Mouse (Mus musculus) urinary bladder, postnatal 14 days (tissue): ENCODE results near the gene Praf2.
"Not testable (repeated sequence)": the region's sequence is repeated elsewhere in the genome, so short reads cannot be mapped to it uniquely, and the experiment has no call there.

ENCODE experiments used
- DNase-seq: peaks from one replicate; pipeline ENCODE4 v3.0.0; 2021; ENCODE audit warnings: low spot score

Praf2 gene

GRCm38 (mm10) chrX:7728215-7728921, at the start of gene Praf2:
TSS of gene Praf2 (plus strand) at chrX:7728439.
- DNase-seq: peak; percentile 81

DNA sequence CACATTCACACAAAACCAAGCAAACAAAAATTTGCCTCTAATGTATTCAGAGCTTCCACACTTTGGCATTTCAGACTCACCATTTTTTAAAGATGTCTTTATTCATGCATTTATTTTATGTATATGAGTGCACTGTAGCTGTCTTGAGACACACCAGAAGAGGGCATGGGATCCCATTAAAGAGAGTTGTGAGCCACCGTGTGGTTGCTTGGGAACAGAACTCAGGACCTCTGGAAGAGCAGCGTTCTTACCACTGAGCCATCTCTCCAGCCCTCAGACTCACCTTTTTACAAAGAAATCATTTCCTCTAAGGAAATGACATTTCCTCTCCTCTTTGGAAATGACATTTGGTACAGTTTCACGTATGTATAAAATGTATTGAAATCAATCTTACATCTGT, 49.3 kb upstream of the Praf2 start:
- no peak for DNase-seq

GRCm38 (mm10) chrX:7679405-7680056, 48.7 kb upstream of the Praf2 start:
- DNase-seq: peak; percentile 87

DNA sequence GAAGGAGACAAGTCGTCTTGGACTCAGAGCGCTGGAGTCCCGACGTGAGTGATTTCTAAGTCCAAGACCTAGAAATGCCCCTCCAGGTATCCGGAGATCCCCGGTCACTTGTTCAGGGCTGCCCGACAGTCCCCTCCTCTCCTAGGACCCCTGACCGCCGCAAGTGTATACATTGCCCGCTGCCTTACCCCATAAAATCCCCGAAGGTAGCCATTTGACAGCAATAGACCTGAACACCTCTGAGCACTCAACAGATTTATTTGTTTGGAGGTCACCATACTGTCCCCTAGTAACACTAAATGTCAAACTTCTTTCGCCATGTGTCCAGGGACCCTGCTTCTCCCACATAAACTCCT, 48.2 kb upstream of the Praf2 start:
- DNase-seq: no peak

DNA sequence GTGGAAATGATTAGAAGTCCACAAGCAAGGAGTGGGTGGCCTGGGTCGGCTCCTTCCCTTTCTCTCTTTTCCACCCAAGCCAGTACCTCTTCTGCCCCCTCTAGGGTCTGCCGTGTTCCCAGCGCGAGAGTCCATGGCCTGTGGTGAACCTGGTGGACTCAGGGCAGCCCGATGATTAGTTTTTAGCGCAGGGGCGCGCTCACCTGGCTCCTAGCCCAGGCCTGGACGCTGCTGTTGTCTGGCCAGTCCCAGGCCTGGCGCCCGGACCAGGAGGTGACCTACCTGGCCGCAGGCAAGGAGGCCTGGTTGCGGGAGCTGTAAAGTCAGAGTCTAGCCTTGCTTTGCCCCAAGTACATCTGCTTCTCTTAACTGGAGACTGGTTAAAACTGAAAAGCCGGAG, 47.4 kb upstream of the Praf2 start, which contains the start of gene Magix:
Gene Magix (minus strand): TSS at position 388 of the 400 bp plus-strand sequence.
- no peak for DNase-seq

DNA sequence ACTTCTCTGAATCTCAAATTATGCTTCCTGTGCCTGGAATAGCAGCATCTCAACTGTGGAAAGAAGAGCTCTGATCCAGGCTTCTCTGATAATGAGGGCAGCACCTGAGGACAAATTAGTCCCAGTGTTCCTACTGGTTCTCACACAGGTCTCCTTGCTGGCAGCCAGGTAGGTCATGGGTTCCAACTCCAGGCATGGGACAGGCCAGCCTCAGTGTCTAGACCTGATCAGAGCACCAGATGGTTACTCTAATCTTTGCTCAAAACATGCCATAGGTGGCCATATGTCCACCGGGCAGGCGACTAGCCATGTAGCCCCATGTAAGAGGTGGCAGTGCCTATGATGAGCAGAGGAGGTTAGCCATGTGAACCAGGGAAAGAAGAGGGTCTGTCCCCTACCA, 39.9 kb upstream of the Praf2 start:
- DNase-seq: no peak

GRCm38 (mm10) chrX:7690486-7690885, 37.8 kb upstream of the Praf2 start:
- no peak for DNase-seq

- DNase-seq: no peak
Measured at GRCm38 (mm10) chrX:7692862-7693261, 35.4 kb upstream of the Praf2 start.

DNA sequence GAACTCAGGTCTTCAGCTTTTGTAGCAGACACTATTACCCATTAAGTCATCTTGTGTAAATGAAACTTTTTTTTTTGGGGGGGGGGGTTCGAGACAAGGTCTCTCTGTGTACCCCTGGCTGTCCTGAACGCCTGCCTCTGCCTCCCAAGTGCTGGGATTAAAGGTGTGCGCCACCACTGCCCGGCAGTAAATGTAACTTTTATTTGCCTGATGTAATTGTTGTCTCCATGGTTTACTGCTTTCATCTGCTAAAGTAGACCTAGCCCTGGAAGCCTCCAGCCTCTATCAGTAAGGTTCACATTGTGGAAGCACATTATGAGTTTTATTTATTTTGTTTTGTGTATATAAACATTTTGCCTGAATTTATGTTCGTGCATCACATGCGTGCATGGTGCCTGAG, 31.7 kb upstream of the Praf2 start:
- DNase-seq: no peak

- peak; percentile 79 for DNase-seq
Measured at GRCm38 (mm10) chrX:7696954-7697381, 31.3 kb upstream of the Praf2 start, which contains the start of gene Gpkow. TSS of gene Gpkow (plus strand) at chrX:7697131.

GRCm38 (mm10) chrX:7713764-7714134, 14.5 kb upstream of the Praf2 start:
- DNase-seq: not testable (repeated sequence)

DNA sequence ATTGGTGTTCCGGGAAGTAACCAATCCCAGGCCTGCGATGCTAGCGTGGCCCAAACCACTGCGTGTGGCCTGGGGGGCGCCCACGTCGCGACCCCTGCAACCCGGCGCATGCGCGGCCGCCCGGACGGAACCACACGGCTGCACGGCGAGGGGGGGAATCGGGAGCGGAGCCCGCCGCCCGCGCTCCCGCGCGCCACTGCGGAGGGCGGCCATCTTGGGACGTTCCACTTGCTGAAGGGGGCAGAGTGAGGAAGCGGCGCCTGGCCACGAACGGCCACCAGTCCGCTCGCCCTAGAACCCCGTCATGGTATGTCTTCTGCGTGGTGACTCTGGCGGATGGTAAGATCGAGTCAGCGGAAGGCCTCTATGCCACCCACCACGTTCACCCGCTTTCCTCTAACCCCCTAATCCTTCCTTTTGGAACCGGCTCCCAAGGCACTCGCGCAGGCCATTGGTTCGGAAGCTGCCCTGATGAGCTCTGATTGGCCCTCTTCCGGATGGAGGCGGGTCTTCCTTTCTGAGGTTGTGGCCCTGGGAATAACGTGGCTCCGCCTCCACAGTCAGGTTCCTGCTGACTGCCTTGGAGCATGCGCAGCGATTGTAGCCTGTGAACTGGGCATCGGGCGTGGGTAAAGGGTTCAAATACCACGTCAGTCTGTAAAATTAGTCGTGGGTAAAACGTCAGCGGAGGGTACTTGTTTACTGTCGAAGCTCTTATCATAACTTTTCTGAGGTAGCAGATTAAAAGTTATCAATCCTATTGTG, 13.9 kb upstream of the Praf2 start, which contains the start of gene Wdr45:
Gene Wdr45 (plus strand): TSS at position 199 of the 765 bp plus-strand sequence.
- peak; percentile 92 for DNase-seq

DNA sequence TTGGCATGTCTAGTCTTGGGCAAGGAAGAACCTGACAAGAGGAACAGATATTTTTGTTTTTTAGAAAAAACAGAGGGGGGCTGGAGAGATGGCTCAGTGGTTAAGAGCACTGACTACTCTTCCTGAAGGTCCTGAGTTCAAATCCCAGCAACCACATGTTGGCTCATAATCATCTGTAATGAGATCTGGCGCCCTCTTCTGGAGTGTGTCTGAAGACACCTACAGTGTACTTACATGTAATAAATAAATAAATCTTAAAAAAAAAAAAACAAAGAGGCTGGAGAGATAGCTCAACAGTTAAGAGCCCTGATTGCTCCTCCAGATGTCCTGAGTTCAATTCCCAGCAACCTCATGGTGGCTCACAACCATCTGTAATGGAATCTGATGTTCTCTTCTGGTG, 12.2 kb upstream of the Praf2 start:
- DNase-seq: not testable (repeated sequence)

DNA sequence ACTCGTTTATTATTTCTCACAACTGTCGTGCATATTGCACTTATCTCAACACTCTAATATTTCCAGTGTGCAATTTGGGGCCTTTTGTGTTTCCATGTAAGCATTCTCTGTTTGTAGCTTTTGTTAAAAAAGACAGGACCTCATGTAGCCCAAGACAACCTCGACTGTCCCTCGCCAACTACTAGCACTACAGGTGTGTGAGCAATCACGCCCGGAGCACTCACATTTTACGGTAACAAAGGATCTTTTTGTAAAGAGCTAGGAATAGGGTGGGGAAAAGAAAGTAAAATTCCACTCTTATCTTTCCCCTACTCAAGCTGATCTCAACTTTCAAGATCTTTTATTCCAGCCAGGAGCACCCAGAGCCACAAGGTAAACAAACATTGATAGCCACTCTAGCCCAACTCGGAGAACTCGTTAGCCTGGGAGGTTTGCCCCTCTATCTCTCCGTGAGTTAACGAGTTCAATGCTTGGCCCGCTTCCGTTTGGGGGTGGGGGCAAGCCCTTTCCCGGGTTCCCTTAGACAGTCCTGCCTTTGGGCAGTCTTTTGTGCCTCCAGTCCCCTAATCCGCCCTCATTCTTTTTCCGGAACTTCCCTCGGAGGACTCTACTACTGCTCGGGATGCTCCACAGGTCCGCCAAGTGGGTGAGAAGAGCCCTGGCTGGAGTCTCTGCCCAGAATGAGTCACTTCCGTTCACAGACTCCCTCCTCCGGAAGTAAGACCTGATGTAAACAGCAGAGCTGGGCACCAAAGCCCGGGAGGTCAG, 6.5 kb upstream of the Praf2 start, which contains the start of gene Gm45208:
Gene Gm45208 (plus strand): TSS at position 732 of the 768 bp plus-strand sequence.
- peak; percentile 68 for DNase-seq

DNA sequence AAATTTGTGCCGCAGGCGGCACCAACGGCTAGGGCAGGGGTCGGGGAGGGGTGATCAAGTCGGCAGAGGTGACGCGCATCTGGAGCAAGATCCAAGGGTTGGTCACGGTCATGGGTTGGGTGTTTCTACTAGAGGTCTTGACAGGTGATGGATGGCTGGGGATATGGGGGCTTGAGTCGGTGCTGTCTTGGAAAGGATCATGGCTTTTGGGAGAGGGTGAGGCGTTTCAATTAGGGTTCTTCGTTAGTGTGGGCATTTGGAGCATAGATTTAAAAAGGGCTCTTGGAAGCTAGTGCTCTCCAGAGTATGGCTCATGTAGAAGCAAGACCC, 6.0 kb upstream of the Praf2 start:
- DNase-seq: no peak

- DNase-seq: no peak
Measured at GRCm38 (mm10) chrX:7722691-7723090, 5.5 kb upstream of the Praf2 start.

GRCm38 (mm10) chrX:7724135-7724534, 4.1 kb upstream of the Praf2 start:
- no peak for DNase-seq

- no peak for DNase-seq
Measured at GRCm38 (mm10) chrX:7725841-7726240, 2.4 kb upstream of the Praf2 start.

GRCm38 (mm10) chrX:7727176-7727575, 1.1 kb upstream of the Praf2 start:
- DNase-seq: no peak

- no peak for DNase-seq
Measured at GRCm38 (mm10) chrX:7728922-7729265, 655 bp downstream of the Praf2 start.

DNA sequence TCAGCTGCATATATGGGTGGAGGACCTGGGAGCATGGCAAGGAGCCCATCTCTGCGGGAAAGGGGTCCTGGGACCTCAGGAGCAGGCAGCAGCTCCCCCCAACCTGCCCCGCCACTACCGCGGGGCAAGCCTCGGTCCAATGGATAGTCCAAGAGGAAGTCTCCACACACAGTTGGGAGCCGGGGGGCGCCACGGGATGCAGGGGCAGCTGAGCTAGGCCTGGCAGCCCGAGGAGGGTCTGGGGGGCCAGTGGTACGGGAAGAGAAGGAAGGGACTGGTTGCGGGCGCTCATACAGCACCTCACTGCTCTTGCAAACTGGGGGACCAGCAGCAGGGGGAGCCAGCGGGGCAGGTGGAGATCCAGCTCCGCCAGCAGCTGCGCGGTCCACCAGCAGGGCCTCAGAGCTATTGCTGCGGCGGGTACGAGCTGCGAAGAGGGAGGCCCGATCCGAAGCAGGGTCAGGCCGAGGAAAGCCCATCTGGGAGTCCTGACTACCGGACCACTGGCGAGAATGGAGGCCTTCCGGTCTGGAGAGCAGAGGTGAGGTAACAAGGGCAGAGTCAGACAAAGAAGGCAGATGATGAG, 5.4 kb downstream of the Praf2 start:
- DNase-seq: peak; percentile 76
